Mouse (Mus musculus) heart, adult 2 months (tissue): ENCODE data around the gene Trpv4. TPM values are rescaled to one million over a fixed set of nuclear protein-coding genes. Genes with fewer than 3 reads are reported as not detected.

Experiments
- DNase-seq, 2 experiments: peaks; one replicate each; pipeline ENCODE4 v3.0.0; 2021
- H3K27ac ChIP-seq: fragments of 200-600 bp; 2 replicates; pipeline ENCODE4 v1.8.1; 2022
- H3K27me3 ChIP-seq: fragments of 200-500 bp; 2 replicates; pipeline ENCODE4 v1.6.1; 2012; ENCODE audit warnings: mild to moderate bottlenecking, low read length, inconsistent platforms, mixed read lengths; ENCODE audit not compliant: control insufficient read depth, insufficient read depth
- H3K36me3 ChIP-seq: fragments of 200-500 bp; 2 replicates; pipeline ENCODE4 v1.6.1; 2012; ENCODE audit warnings: low read length, inconsistent platforms; ENCODE audit not compliant: control insufficient read depth, insufficient read depth
- H3K4me1 ChIP-seq: fragments of 200-500 bp; 2 replicates; pipeline ENCODE4 v1.6.1; 2011; ENCODE audit warnings: low read length; ENCODE audit not compliant: control insufficient read depth, insufficient read depth
- H3K4me3 ChIP-seq: fragments of 200-600 bp; 2 replicates; pipeline ENCODE4 v1.8.1; 2022
- H3K79me2 ChIP-seq: fragments of 200-500 bp; replicated peaks from 2 replicates; pipeline ENCODE4 v1.6.1; 2012; ENCODE audit warnings: mild to moderate bottlenecking, inconsistent platforms, low read length, moderate library complexity, mixed read lengths; ENCODE audit not compliant: control insufficient read depth, insufficient read depth
- H3K9ac ChIP-seq: fragments of 200-500 bp; 2 replicates; pipeline ENCODE4 v1.6.1; 2012; ENCODE audit warnings: low read depth, mild to moderate bottlenecking, control low read depth, inconsistent platforms, low read length, mixed read lengths
- CTCF ChIP-seq: fragments of 200-600 bp; IDR thresholded peaks from 2 replicates; pipeline ENCODE4 v1.8.1; 2022; ENCODE audit warnings: antibody characterized with exemption, mild to moderate bottlenecking, moderate library complexity
- EP300 ChIP-seq: fragments of 200-500 bp; IDR thresholded peaks from 2 replicates; pipeline ENCODE4 v1.6.1; 2011; ENCODE audit warnings: low read depth, low read length, control low read depth; ENCODE audit not compliant: insufficient read depth
- POLR2A ChIP-seq: fragments of 200-500 bp; IDR thresholded peaks from 2 replicates; pipeline ENCODE4 v1.6.1; 2011; ENCODE audit warnings: mild to moderate bottlenecking, low read depth, low read length, control low read depth; ENCODE audit not compliant: insufficient read depth
- WGBS: fragments of 180-500 bp; shearing (Covaris S2); methylation state at CpG from one replicate; pipeline ENCODE4 v1.1.7; 2018; 5-methylcytosine and 5-hydroxymethylcytosine counted together
- intact Hi-C: fragments of 180-260 bp; cut with DNase I; formaldehyde crosslinking; loops from one replicate; pipeline ENCODE4 v1.15.1; 2025
- polyA plus RNA-seq: library from polyadenylated mRNA; depleted of rRNA; stranded (reverse); fragments of >200 nt; gene quantifications from 2 replicates; pipeline ENCODE4 v1.2.3, GENCODE M21; 2012
- total RNA-seq, 2 experiments: library from RNA; stranded (reverse); gene quantifications; 2 replicates each; pipeline ENCODE4 v1.2.3; 2021

Gene Trpv4
- total and polyA plus RNA-seq, 3 experiments: 3.6 to 7.5 (median 5.1) TPM

DNA sequence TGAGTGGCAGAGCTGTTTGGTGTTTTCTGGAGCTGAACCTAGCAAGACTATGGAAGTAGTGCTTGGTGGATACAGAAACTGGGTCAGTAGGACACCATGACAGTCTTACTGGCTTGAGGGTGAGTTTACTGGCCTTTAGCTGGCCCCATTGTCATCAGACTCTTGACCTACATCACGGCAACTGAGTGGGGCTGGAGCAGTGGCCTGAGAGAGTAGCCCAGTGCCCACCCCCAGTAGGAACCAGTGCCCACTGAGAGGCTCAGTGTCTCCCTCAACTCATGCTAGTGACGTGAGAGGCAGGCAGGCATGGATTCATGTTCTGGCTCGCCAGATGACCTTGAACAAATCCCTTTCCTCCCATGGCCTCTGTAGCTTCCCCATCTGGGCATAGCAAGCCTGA, 75.2 kb downstream of the Trpv4 start:
- no peak overlapping the region for H3K9ac ChIP-seq
- H3K27ac ChIP-seq: no peak overlapping the region
- H3K36me3 ChIP-seq: no peaks in the 10 kb centered on the region
- TF ChIP-seq CTCF: no peak
- TF ChIP-seq EP300: no peak
- TF ChIP-seq POLR2A: no peak
- H3K27me3 ChIP-seq: no peaks in the 10 kb centered on the region
- H3K4me3 ChIP-seq: no peak overlapping the region
- WGBS: 77% methylated on average over 3 of the region's 3 CpGs
- DNase-seq: no peak
- no peaks in the 10 kb centered on the region for H3K4me1 ChIP-seq
- no peaks in the 10 kb centered on the region for H3K79me2 ChIP-seq
- intact Hi-C loops: no loop called here

- no peaks in the 10 kb centered on the region for H3K27me3 ChIP-seq
- H3K36me3 ChIP-seq: no peaks in the 10 kb centered on the region
- no peak overlapping the region for H3K4me3 ChIP-seq
- no peaks in the 10 kb centered on the region for H3K79me2 ChIP-seq
- DNase-seq: peak in 1 of 2 experiments; percentile 65
- intact Hi-C loops: no loop called here
- no peaks in the 10 kb centered on the region for H3K4me1 ChIP-seq
- H3K27ac ChIP-seq: no peak overlapping the region
- 62% methylated on average over 12 of the region's 12 CpGs for WGBS
- H3K9ac ChIP-seq: no peak overlapping the region
- TF ChIP-seq POLR2A: no peak
Measured at GRCm38 (mm10) chr5:114581486-114581885, 76.7 kb downstream of the Trpv4 start.

- WGBS: 74% methylated on average over 8 of the region's 8 CpGs
- H3K27me3 ChIP-seq: no peaks in the 10 kb centered on the region
- H3K9ac ChIP-seq: no peak overlapping the region
- H3K4me3 ChIP-seq: no peak overlapping the region
- H3K27ac ChIP-seq: no peak overlapping the region
- no peaks in the 10 kb centered on the region for H3K36me3 ChIP-seq
- no peak for DNase-seq
- H3K79me2 ChIP-seq: no peaks in the 10 kb centered on the region
- TF ChIP-seq EP300 (no peak), CTCF (no peak), POLR2A (no peak)
- intact Hi-C loops: no loop called here
- no peaks in the 10 kb centered on the region; the same call in 1 of the 2 replicates for H3K4me1 ChIP-seq
Measured at GRCm38 (mm10) chr5:114579714-114580357, 78.4 kb downstream of the Trpv4 start.

DNA sequence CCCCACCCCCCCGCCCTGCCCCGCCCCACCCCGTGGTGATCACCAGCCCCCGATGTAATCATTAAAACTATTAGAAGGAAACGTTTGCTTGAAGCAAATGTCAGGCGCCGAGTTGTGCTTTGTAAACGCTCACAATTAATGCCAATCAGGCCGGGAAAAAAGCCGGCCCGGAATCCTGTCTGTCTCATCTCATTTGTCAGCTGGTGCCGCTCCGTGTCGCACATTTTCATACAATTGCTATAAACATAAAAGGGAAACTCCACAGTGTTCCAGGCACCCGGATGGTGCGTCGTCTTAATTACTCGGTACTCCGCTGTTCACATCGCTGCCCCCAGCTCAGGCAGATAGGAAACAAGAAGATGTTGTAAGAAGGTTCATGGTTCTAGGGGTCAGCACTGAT, 79.9 kb downstream of the Trpv4 start:
- TF ChIP-seq EP300 (no peak), CTCF (no peak), POLR2A (no peak)
- Histone ChIP-seq H3K4me3 (no peak overlapping the region), H3K27me3 (no peaks in the 10 kb centered on the region), H3K36me3 (no peaks in the 10 kb centered on the region), H3K9ac (no peak overlapping the region), H3K79me2 (no peaks in the 10 kb centered on the region), H3K4me1 (no peaks in the 10 kb centered on the region; the same call in 1 of the 2 replicates), H3K27ac (no peak overlapping the region)
- 82% methylated on average over 20 of the region's 20 CpGs for WGBS
- no peak for DNase-seq
- intact Hi-C loops: no loop called here

DNA sequence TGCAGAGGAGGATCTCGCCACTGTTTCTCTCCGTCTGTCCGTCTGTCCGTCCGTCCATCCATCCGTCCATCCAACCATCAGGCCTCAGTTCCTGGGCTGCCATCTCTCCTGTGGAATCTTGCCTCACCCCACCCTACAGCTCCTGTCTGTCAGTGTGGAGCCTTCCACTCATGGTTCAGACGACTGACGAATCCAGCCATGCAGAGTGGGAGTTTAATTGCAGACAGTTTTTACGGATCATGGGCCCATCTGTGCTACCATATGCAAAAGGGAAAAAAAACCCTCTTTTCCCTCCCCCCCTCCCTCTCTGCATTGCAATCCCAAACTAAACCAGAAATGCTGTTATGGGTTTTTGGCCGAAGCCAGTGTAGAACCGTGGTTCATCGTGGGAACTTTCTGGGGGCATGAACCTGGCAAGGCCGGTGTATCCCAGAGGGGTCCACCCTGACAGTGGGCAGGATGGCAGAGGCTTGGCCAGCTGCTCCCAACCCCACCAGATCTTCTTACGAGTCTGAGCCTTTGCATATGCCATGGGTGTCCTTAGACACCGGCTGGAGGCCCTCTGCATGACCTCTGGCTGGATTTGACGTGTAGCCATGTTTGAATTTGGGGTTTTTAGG, 82.1 kb downstream of the Trpv4 start:
- 88% methylated on average over 16 of the region's 16 CpGs for WGBS
- Histone ChIP-seq H3K27me3 (no peaks in the 10 kb centered on the region), H3K4me1 (no peaks in the 10 kb centered on the region; the same call in 1 of the 2 replicates), H3K79me2 (no peaks in the 10 kb centered on the region), H3K36me3 (no peaks in the 10 kb centered on the region), H3K4me3 (no peak overlapping the region), H3K27ac (no peak overlapping the region), H3K9ac (no peak overlapping the region)
- DNase-seq: no peak
- intact Hi-C loops: loop anchor here (2.0 kb wide), 1 partner anchor 69 kb away; no protein-coding TSS in a partner anchor
- TF ChIP-seq CTCF (no peak), POLR2A (no peak), EP300 (no peak)

DNA sequence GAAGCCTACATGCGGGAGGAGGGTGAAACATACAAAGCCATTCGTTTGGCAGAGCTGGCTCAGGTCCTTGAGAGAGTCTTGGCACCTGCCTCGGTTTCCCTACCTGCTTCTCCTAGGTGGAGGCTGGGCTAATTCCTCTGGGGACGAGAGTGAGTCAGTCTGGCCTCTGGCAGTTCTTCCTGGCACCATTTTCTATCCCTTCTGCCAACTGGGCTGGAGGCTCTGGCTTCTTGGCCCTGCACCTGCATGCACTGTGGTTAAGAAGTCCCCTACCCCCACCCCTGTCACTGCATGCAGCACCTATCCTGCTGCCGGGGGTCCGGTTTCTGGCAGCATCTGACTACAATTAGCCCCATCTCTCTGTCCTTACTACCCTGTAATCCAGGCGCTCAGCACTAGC, 82.7 kb downstream of the Trpv4 start:
- DNase-seq: peak in 1 of 2 experiments; percentile 66
- H3K27ac ChIP-seq: peak overlapping the region; percentile 45; the same call in 1 of the 2 replicates
- WGBS: 57% methylated on average over 7 of the region's 7 CpGs

More for the DNA sequence above, 82.7 kb downstream of the Trpv4 start:
- Histone ChIP-seq H3K36me3 (no peaks in the 10 kb centered on the region), H3K4me3 (no peak overlapping the region), H3K4me1 (no peaks in the 10 kb centered on the region; the same call in 1 of the 2 replicates), H3K9ac (no peak overlapping the region), H3K79me2 (no peaks in the 10 kb centered on the region), H3K27me3 (no peaks in the 10 kb centered on the region)
- TF ChIP-seq CTCF: no peak
- no peak for TF ChIP-seq EP300
- TF ChIP-seq POLR2A: no peak
- intact Hi-C loops: no loop called here
